Mouse (Mus musculus): ENCODE measurements at regions not wholly inside any gene's neighbourhood (a gene's known extent, or its start where the extent isn't known, plus 50 kb on each side); places are given as distances from the start of the nearest gene placed in this dataset.
A peak's percentile ranks its signal among the peaks of the same experiment; 100 is the strongest.

GRCm38 (mm10) chr10:111103512-111103911 is 61.0 kb upstream of the Osbpl8 start:
- H3K4me3 ChIP-seq = peak overlapping the region; percentile 44
- intact Hi-C loops (cut with DNase I) = loop anchor here (2.0 kb wide), 1 partner anchor 93 kb away; the partner anchor contains the start of gene Zdhhc17
- no peak for DNase-seq
- peak overlapping the region; percentile 42 for H3K27ac ChIP-seq
- no peaks in the 10 kb centered on the region for H3K79me2 ChIP-seq (replicated peaks; ENCODE audit: control insufficient read depth, insufficient read depth, low read length)
- H3K36me3 ChIP-seq (ENCODE audit: control insufficient read depth, insufficient read depth, low read length) = peaks cover 3% of the 10 kb centered on the region
- no peak overlapping the region for H3K9ac ChIP-seq (ENCODE audit: low read depth, low read length)
- TF ChIP-seq CTCF (IDR thresholded peaks at IDR 0.05) (no peak), POLR2A (IDR thresholded peaks at IDR 0.05; ENCODE audit: insufficient read depth, low read depth, low read length) (no peak), EP300 (IDR thresholded peaks at IDR 0.05; ENCODE audit: insufficient read depth, low read depth, low read length) (no peak)
- peaks cover 8% of the 10 kb centered on the region for H3K4me1 ChIP-seq (ENCODE audit: control insufficient read depth, insufficient read depth, low read length)
- H3K27me3 ChIP-seq (ENCODE audit: control insufficient read depth, insufficient read depth, low read length) = no peaks in the 10 kb centered on the region
- 71% methylated on average over 5 of the region's 5 CpGs for WGBS

- TF ChIP-seq POLR2A (IDR thresholded peaks at IDR 0.05; ENCODE audit: insufficient read depth, low read depth, low read length) (no peak), CTCF (IDR thresholded peaks at IDR 0.05) (no peak), EP300 (IDR thresholded peaks at IDR 0.05; ENCODE audit: insufficient read depth, low read depth, low read length) (no peak)
- H3K9ac ChIP-seq (ENCODE audit: low read depth, low read length) = peak overlapping the region; percentile 32
- peaks cover 8% of the 10 kb centered on the region for H3K4me1 ChIP-seq (ENCODE audit: control insufficient read depth, insufficient read depth, low read length)
- no peaks in the 10 kb centered on the region for H3K27me3 ChIP-seq (ENCODE audit: control insufficient read depth, insufficient read depth, low read length)
- H3K27ac ChIP-seq = peak overlapping the region; percentile 42
- intact Hi-C loops (cut with DNase I) = loop anchor here (2.0 kb wide), 1 partner anchor 92 kb away; the partner anchor contains the start of gene Zdhhc17
- H3K4me3 ChIP-seq = peak overlapping the region; percentile 44
- H3K79me2 ChIP-seq (replicated peaks; ENCODE audit: control insufficient read depth, insufficient read depth, low read length) = no peaks in the 10 kb centered on the region
- WGBS = 42% methylated on average over 14 of the region's 14 CpGs
- peaks cover 3% of the 10 kb centered on the region for H3K36me3 ChIP-seq (ENCODE audit: control insufficient read depth, insufficient read depth, low read length)
- peak; percentile 49 to 71 for DNase-seq
Observed at GRCm38 (mm10) chr10:111103086-111103485, 61.5 kb upstream of the Osbpl8 start.

GRCm38 (mm10) chr10:111101901-111102761 is 62.4 kb upstream of the Osbpl8 start:
- intact Hi-C loops (cut with DNase I) = loop anchor here (2.0 kb wide), 1 partner anchor 91 kb away; the partner anchor contains the start of gene Zdhhc17
- peak overlapping the region; percentile 10 for H3K9ac ChIP-seq (ENCODE audit: low read depth, low read length)
- peaks cover 3% of the 10 kb centered on the region for H3K36me3 ChIP-seq (ENCODE audit: control insufficient read depth, insufficient read depth, low read length)
- no peaks in the 10 kb centered on the region for H3K79me2 ChIP-seq (replicated peaks; ENCODE audit: control insufficient read depth, insufficient read depth, low read length)
- WGBS = 16% methylated on average over 18 of the region's 18 CpGs
- H3K4me1 ChIP-seq (ENCODE audit: control insufficient read depth, insufficient read depth, low read length) = peaks cover 7% of the 10 kb centered on the region
- H3K4me3 ChIP-seq = peak overlapping the region; percentile 37
- peak; percentile 68 to 81 for DNase-seq
- peak overlapping the region; percentile 69 for H3K27ac ChIP-seq
- TF ChIP-seq EP300 (IDR thresholded peaks at IDR 0.05; ENCODE audit: insufficient read depth, low read depth, low read length) (peak; percentile 94), CTCF (IDR thresholded peaks at IDR 0.05) (no peak), POLR2A (IDR thresholded peaks at IDR 0.05; ENCODE audit: insufficient read depth, low read depth, low read length) (peak; percentile 44; the same call in 1 of the 2 replicates)
- no peaks in the 10 kb centered on the region for H3K27me3 ChIP-seq (ENCODE audit: control insufficient read depth, insufficient read depth, low read length)

- H3K27ac ChIP-seq = peak overlapping the region; percentile 64
Observed at GRCm38 (mm10) chr10:111099812-111100464, 64.6 kb upstream of the Osbpl8 start.

GRCm38 (mm10) chr10:111099059-111099811 is 65.3 kb upstream of the Osbpl8 start:
- WGBS = 86% methylated on average over 5 of the region's 5 CpGs
- peak overlapping the region; percentile 64 for H3K27ac ChIP-seq
- intact Hi-C loops (cut with DNase I) = loop anchor here (2.0 kb wide), 2 partner anchors 38 to 304 kb away; no protein-coding TSS in a partner anchor

More at GRCm38 (mm10) chr10:111099812-111100464, 64.6 kb upstream of the Osbpl8 start:
- H3K36me3 ChIP-seq (ENCODE audit: control insufficient read depth, insufficient read depth, low read length) = peaks cover 3% of the 10 kb centered on the region
- H3K4me1 ChIP-seq (ENCODE audit: control insufficient read depth, insufficient read depth, low read length) = peaks cover 9% of the 10 kb centered on the region
- 20% methylated on average over 7 of the region's 7 CpGs for WGBS
- no peaks in the 10 kb centered on the region for H3K79me2 ChIP-seq (replicated peaks; ENCODE audit: control insufficient read depth, insufficient read depth, low read length)
- no peak overlapping the region for H3K4me3 ChIP-seq
- DNase-seq = peak; percentile 70 to 79
- peak overlapping the region; percentile 31; the same call in 1 of the 2 replicates for H3K9ac ChIP-seq (ENCODE audit: low read depth, low read length)
- TF ChIP-seq CTCF (IDR thresholded peaks at IDR 0.05) (peak; percentile 94), POLR2A (IDR thresholded peaks at IDR 0.05; ENCODE audit: insufficient read depth, low read depth, low read length) (no peak), EP300 (IDR thresholded peaks at IDR 0.05; ENCODE audit: insufficient read depth, low read depth, low read length) (peak; percentile 77)
- intact Hi-C loops (cut with DNase I) = loop anchor here (1.0 to 2.0 kb wide), 3 partner anchors 39 to 305 kb away; no protein-coding TSS in a partner anchor
- H3K27me3 ChIP-seq (ENCODE audit: control insufficient read depth, insufficient read depth, low read length) = no peaks in the 10 kb centered on the region

More at GRCm38 (mm10) chr10:111099059-111099811, 65.3 kb upstream of the Osbpl8 start:
- Histone ChIP-seq H3K9ac (ENCODE audit: low read depth, low read length) (no peak overlapping the region), H3K4me3 (no peak overlapping the region), H3K36me3 (ENCODE audit: control insufficient read depth, insufficient read depth, low read length) (peaks cover 3% of the 10 kb centered on the region), H3K4me1 (ENCODE audit: control insufficient read depth, insufficient read depth, low read length) (peaks cover 9% of the 10 kb centered on the region), H3K79me2 (replicated peaks; ENCODE audit: control insufficient read depth, insufficient read depth, low read length) (no peaks in the 10 kb centered on the region), H3K27me3 (ENCODE audit: control insufficient read depth, insufficient read depth, low read length) (no peaks in the 10 kb centered on the region)
- no peak for DNase-seq
- TF ChIP-seq CTCF (IDR thresholded peaks at IDR 0.05) = no peak
